Mouse (Mus musculus) bone marrow, adult 2 months (tissue): Measurements from ENCODE around the gene Zfp503.

ENCODE experiments used
- CTCF ChIP-seq: fragments of 200-500 bp; IDR thresholded peaks from 2 replicates; pipeline ENCODE4 v1.5.1; 2011; ENCODE audit warnings: low read length, control low read depth; ENCODE audit not compliant: control insufficient read depth, insufficient read depth
- POLR2A ChIP-seq: fragments of 200-500 bp; IDR thresholded peaks from 2 replicates; pipeline ENCODE4 v1.6.1; 2011; ENCODE audit warnings: low read depth, mild to moderate bottlenecking, control low read depth, low read length, borderline replicate concordance; ENCODE audit not compliant: control insufficient read depth

DNA sequence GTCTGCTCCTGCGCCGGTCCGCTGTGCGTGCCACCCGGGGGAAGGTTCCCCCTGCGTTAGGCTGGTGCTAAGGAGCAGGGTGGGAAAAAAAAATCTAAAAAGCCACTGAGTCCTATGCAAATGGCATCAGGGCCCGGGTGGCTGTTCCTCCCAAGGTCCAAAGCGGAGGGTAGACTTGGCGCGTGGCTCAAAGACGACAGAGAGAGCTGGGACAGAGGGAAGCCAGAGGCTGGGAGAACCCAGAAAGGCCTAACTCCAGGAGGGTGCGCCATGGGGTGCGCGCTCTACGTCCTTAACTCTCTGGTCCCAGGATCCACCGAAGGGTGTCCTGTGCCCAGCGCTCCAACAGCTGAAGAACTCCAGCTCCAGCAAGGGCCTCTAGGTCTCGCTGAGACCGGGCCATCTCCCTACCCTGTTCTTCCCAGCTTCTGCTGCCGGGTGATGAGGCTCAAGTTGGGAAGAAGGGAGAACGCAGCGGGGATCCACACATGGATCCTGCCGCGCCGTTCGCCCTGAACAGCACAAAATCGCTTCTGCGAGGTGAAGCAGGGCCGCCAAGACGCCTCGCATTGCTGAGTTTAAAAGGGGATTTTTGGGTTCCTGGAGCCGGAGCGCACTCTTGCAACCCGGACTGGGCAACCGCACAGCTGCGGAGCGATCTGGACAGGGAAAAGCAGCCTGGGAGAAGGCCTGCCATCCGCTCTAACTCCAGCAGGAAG is 6.7 kb downstream of the Zfp503 start:
- TF ChIP-seq CTCF (no peak), POLR2A (no peak)
